In the genomic region with DNA sequence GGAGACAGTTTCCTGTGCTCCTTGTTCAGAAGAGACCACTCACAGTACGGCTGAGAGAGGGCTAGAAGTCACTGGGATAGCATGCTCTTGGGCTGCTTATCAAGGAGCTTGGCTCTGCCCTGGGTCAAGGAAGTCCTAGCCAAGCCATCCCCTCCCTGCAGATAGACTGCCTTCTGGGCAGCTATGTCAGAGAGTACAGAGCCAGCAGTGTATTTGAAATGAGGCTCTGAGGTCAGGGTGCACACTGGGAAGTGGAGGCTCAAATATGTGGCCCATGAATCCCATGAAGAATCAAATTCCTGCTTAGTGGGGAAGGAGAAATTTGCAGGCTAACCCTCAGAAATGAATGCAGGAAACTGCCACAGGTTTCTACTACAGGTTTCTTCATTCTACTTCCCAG, we compare ENCODE assay signal across 10 mouse cellular contexts. TPM values are rescaled to one million over a fixed set of nuclear protein-coding genes. Genes with fewer than 3 reads are reported as not detected.
A peak's percentile ranks its signal among the peaks of the same experiment; 100 is the strongest.
DNase-seq lines count a peak whose midpoint lies in the region; ATAC-seq and TF ChIP-seq lines count a peak whose summit lies in the region.
"Had no signal": no experiment of that assay in that cellular context is flagged by ENCODE, and none has a peak within 500 bp of the region (broad histone marks: within the 10 kb centered on the region; RNA-seq: fewer than 3 reads in every experiment).

No protein-coding gene starts in this region.

- no peak overlapping the region for H3K27ac ChIP-seq in forebrain, postnatal 0 days (ENCODE audit: low read depth, low read length)
- peak overlapping the region; percentile 95 for H3K27ac ChIP-seq in liver, embryonic 15.5 days (replicated peaks)
- no peak overlapping the region for H3K27ac ChIP-seq in kidney, embryonic 14.5 days (ENCODE audit: low read depth, low read length)
- H3K27ac ChIP-seq: kidney, postnatal 0 days had no signal

- peaks cover 23% of the 10 kb centered on the region for H3K4me1 ChIP-seq in forebrain, postnatal 0 days (ENCODE audit: insufficient read depth)
- peaks cover 95% of the 10 kb centered on the region for H3K4me1 ChIP-seq in liver, embryonic 15.5 days (replicated peaks)
- H3K4me1 ChIP-seq in kidney, embryonic 14.5 days (ENCODE audit: control insufficient read depth, insufficient read depth, low read length) = 0 out of 2 replicates have a peak, but pooled peaks cover 7% of the 10 kb centered on the region

- no peak for TF ChIP-seq CTCF in forebrain, postnatal 0 days (IDR thresholded peaks at IDR 0.05; ENCODE audit: low read depth)

- DNase-seq in heart, adult 11 months = peak; percentile 97
- DNase-seq in heart, postnatal 4 days = no peak
- DNase-seq in Muller cell, postnatal 12 days (ENCODE audit: inconsistent ontology term) = peak; percentile 41
- DNase-seq in forebrain, postnatal 0 days = no peak
- no peak for DNase-seq in left cerebral cortex, adult 11 months (ENCODE audit: low spot score)
- DNase-seq: lung, embryonic 14.5 days had no signal

- 65% methylated on average over 1 of the region's 1 CpGs for WGBS in forebrain, postnatal 0 days
- WGBS in liver, embryonic 15.5 days (ENCODE audit: insufficient replicate concordance) = 32% methylated on average over 1 of the region's 1 CpGs
- WGBS in kidney, embryonic 14.5 days = 65% methylated on average over 1 of the region's 1 CpGs

- H3K4me2 ChIP-seq in forebrain, postnatal 0 days (ENCODE audit: low read depth) = peak overlapping the region; percentile 99
- peak overlapping the region; percentile 100 for H3K4me2 ChIP-seq in liver, embryonic 15.5 days
- no peak overlapping the region for H3K4me2 ChIP-seq in kidney, embryonic 14.5 days (replicated peaks; ENCODE audit: low read depth, low read length)

- H3K9me3 ChIP-seq in forebrain, postnatal 0 days (ENCODE audit: low read length) = no peaks in the 10 kb centered on the region
- no peaks in the 10 kb centered on the region for H3K9me3 ChIP-seq in liver, embryonic 15.5 days (replicated peaks)
- H3K9me3 ChIP-seq in kidney, embryonic 14.5 days (ENCODE audit: control insufficient read depth, low read length) = no peaks in the 10 kb centered on the region

- no peak overlapping the region; the same call in 1 of the 2 replicates for H3K4me3 ChIP-seq in forebrain, postnatal 0 days (ENCODE audit: low read depth, low read length)
- peak overlapping the region; percentile 91 for H3K4me3 ChIP-seq in liver, embryonic 15.5 days (replicated peaks)
- no peak overlapping the region for H3K4me3 ChIP-seq in kidney, embryonic 14.5 days (ENCODE audit: low read length)

- H3K36me3 ChIP-seq in forebrain, postnatal 0 days (ENCODE audit: insufficient read depth) = no peaks in the 10 kb centered on the region
- H3K36me3 ChIP-seq in liver, embryonic 15.5 days (replicated peaks) = no peaks in the 10 kb centered on the region
- H3K36me3 ChIP-seq in kidney, embryonic 14.5 days (ENCODE audit: control insufficient read depth, insufficient read depth, low read length) = no peaks in the 10 kb centered on the region

- 0 out of 2 replicates have a peak overlapping the region, but pooled peaks have one; percentile 25 for H3K9ac ChIP-seq in forebrain, postnatal 0 days
- H3K9ac ChIP-seq in liver, embryonic 15.5 days = peak overlapping the region; percentile 9; the same call in 1 of the 2 replicates
- no peak overlapping the region for H3K9ac ChIP-seq in kidney, embryonic 14.5 days (ENCODE audit: low read depth, low read length)
- H3K9ac ChIP-seq: lung, embryonic 14.5 days had no signal

- no peak for ATAC-seq in forebrain, postnatal 0 days
- no peak for ATAC-seq in liver, embryonic 15.5 days (ENCODE audit: insufficient read depth)
- ATAC-seq in frontal cortex, adult (ENCODE audit: low TSS enrichment) = no peak
- no peak for ATAC-seq in kidney, embryonic 14.5 days (ENCODE audit: low FRiP score, low TSS enrichment)

- H3K27me3 ChIP-seq in forebrain, postnatal 0 days (ENCODE audit: insufficient read depth, low read length) = no peaks in the 10 kb centered on the region
- H3K27me3 ChIP-seq in liver, embryonic 15.5 days = no peaks in the 10 kb centered on the region
- H3K27me3 ChIP-seq in kidney, embryonic 14.5 days (ENCODE audit: control insufficient read depth, insufficient read depth, low read length) = no peaks in the 10 kb centered on the region

RNA-seq across cellular contexts. Expression of a gene that starts 4.2 kb away (rescaled TPM):
- total RNA-seq in heart, postnatal 4 days (2021) = 10 to 100 TPM; 52.1 to 53.2 TPM
- 25.5 and 32.0 TPM in 2 replicates for total RNA-seq in forebrain, postnatal 0 days (2014; rRNA removed)
- polyA plus RNA-seq in forebrain, postnatal 0 days (2015; fragmentation: Nextera tagmentation; extraction: Ambion mirVana) = 24.8 and 32.0 TPM in 2 replicates
- polyA plus RNA-seq in liver, embryonic 15.5 days (2015; fragmentation: Nextera tagmentation; extraction: Ambion mirVana) = 15.3 and 15.6 TPM in 2 replicates
- 23.0 and 23.2 TPM in 2 replicates for polyA plus RNA-seq in kidney, embryonic 14.5 days (2014; fragmentation: Nextera tagmentation; extraction: Ambion mirVana)

RNA-seq across cellular contexts. Expression of a gene that starts 17.9 kb away (rescaled TPM):
- not detected for total RNA-seq in heart, postnatal 4 days (2021)
- total RNA-seq in forebrain, postnatal 0 days (2014; rRNA removed) = not detected in 2 replicates
- not detected in 2 replicates for polyA plus RNA-seq in forebrain, postnatal 0 days (2015; fragmentation: Nextera tagmentation; extraction: Ambion mirVana)
- polyA plus RNA-seq in liver, embryonic 15.5 days (2015; fragmentation: Nextera tagmentation; extraction: Ambion mirVana) = not detected in 2 replicates
- polyA plus RNA-seq in kidney, embryonic 14.5 days (2014; fragmentation: Nextera tagmentation; extraction: Ambion mirVana) = 0.35 TPM in 1 of 2 replicates, not detected in the other
- polyA plus RNA-seq: kidney, postnatal 0 days had no signal

Comparison
In these comparisons a context has a peak if more than half of its experiments do, and no peak if none do; other contexts are left out.
1. DNase-seq: peak in heart, adult 11 months (single experiment) and Muller cell, postnatal 12 days (single experiment); none in heart, postnatal 4 days (single experiment), forebrain, postnatal 0 days (single experiment) and left cerebral cortex, adult 11 months (single experiment).